Mouse (Mus musculus): ENCODE measurements at regions not wholly inside any gene's neighbourhood (a gene's known extent, or its start where the extent isn't known, plus 50 kb on each side); places are given as distances from the start of the nearest gene placed in this dataset.

GRCm38 (mm10) chr14:76657375-76657774 is 100.7 kb upstream of the Serp2 start:
- no peak for TF ChIP-seq CTCF (IDR thresholded peaks at IDR 0.05; ENCODE audit: low read depth)
- TF ChIP-seq EP300 (IDR thresholded peaks at IDR 0.05; ENCODE audit: low read depth) = no peak

Data from liver, embryonic 14.5 days (tissue).